ENCODE assay signal across 9 mouse cellular contexts in genomic region chr13:54113819-54114550, GRCm38 (mm10). TPM values are rescaled to one million over a fixed set of nuclear protein-coding genes. Genes with fewer than 3 reads are reported as not detected.
DNase-seq lines count a peak whose midpoint lies in the region; ATAC-seq and TF ChIP-seq lines count a peak whose summit lies in the region.
"Had no signal": no experiment of that assay in that cellular context is flagged by ENCODE, and none has a peak within 500 bp of the region (broad histone marks: within the 10 kb centered on the region; RNA-seq: fewer than 3 reads in every experiment).

No protein-coding gene starts in this region.

- TF ChIP-seq EP300 in stomach, postnatal 0 days (optimal IDR thresholded peaks at IDR 0.05): no peak

- ATAC-seq in neural tube, embryonic 13.5 days (ENCODE audit: low read depth): peak; percentile 82; the same call in 1 of the 2 replicates
- peak; percentile 63; the same call in 1 of the 2 replicates for ATAC-seq in stomach, postnatal 0 days (ENCODE audit: low FRiP score, low TSS enrichment)

- 59% methylated on average over 11 of the region's 11 CpGs for WGBS in limb, embryonic 10.5 days
- WGBS in neural tube, embryonic 13.5 days: 58% methylated on average over 11 of the region's 11 CpGs
- 54% methylated on average over 11 of the region's 11 CpGs for WGBS in stomach, postnatal 0 days

- peaks cover 6% of the 10 kb centered on the region; the same call in 1 of the 2 replicates for H3K27me3 ChIP-seq in limb, embryonic 10.5 days (ENCODE audit: low read depth, poor library complexity, severe bottlenecking)
- H3K27me3 ChIP-seq in neural tube, embryonic 13.5 days: no peaks in the 10 kb centered on the region
- no peaks in the 10 kb centered on the region for H3K27me3 ChIP-seq in stomach, postnatal 0 days (ENCODE audit: control insufficient read depth, insufficient read depth, low read length)
- H3K27me3 ChIP-seq: embryonic facial prominence, embryonic 15.5 days had no signal

- no peaks in the 10 kb centered on the region for H3K4me1 ChIP-seq in limb, embryonic 10.5 days
- peaks cover 5% of the 10 kb centered on the region; the same call in 1 of the 2 replicates for H3K4me1 ChIP-seq in neural tube, embryonic 13.5 days (replicated peaks)
- no peaks in the 10 kb centered on the region for H3K4me1 ChIP-seq in stomach, postnatal 0 days (replicated peaks; ENCODE audit: control insufficient read depth, insufficient read depth)
- H3K4me1 ChIP-seq: embryonic facial prominence, embryonic 15.5 days had no signal

- no peak overlapping the region for H3K27ac ChIP-seq in limb, embryonic 10.5 days
- H3K27ac ChIP-seq in neural tube, embryonic 13.5 days (replicated peaks): no peak overlapping the region
- H3K27ac ChIP-seq in stomach, postnatal 0 days (replicated peaks): no peak overlapping the region
- H3K27ac ChIP-seq: embryonic facial prominence, embryonic 15.5 days had no signal

- H3K9ac ChIP-seq in neural tube, embryonic 13.5 days: no peak overlapping the region
- no peak overlapping the region for H3K9ac ChIP-seq in stomach, postnatal 0 days (ENCODE audit: low read length)
- H3K9ac ChIP-seq: embryonic facial prominence, embryonic 15.5 days had no signal

- TF ChIP-seq CTCF in stomach, postnatal 0 days (IDR thresholded peaks at IDR 0.05; ENCODE audit: low read depth): peak; percentile 96

- no peak overlapping the region for H3K4me2 ChIP-seq in neural tube, embryonic 13.5 days
- H3K4me2 ChIP-seq in stomach, postnatal 0 days (replicated peaks; ENCODE audit: low read depth): no peak overlapping the region
- H3K4me2 ChIP-seq: embryonic facial prominence, embryonic 15.5 days had no signal

- peak; percentile 11 for DNase-seq in 3134 (ENCODE audit: extremely low read depth, insufficient read length, low spot score)
- DNase-seq in T-cell, adult 2 months (ENCODE audit: low spot score): peak; percentile 47
- DNase-seq in cerebellum, postnatal 14 days: peak; percentile 92 to 93
- DNase-seq in gastrocnemius, adult 18-20 months (ENCODE audit: low spot score): peak; percentile 81
- peak; percentile 65 for DNase-seq in kidney, adult 18-20 months
- DNase-seq in limb, embryonic 10.5 days (ENCODE audit: low spot score): peak; percentile 69
- DNase-seq in stomach, postnatal 0 days (ENCODE audit: low spot score): peak; percentile 76

- H3K4me3 ChIP-seq in limb, embryonic 10.5 days: no peak overlapping the region
- H3K4me3 ChIP-seq in neural tube, embryonic 13.5 days: no peak overlapping the region
- H3K4me3 ChIP-seq in stomach, postnatal 0 days (ENCODE audit: low read depth, low read length): no peak overlapping the region
- H3K4me3 ChIP-seq: embryonic facial prominence, embryonic 15.5 days had no signal

- H3K36me3 ChIP-seq in limb, embryonic 10.5 days: no peaks in the 10 kb centered on the region
- no peaks in the 10 kb centered on the region for H3K36me3 ChIP-seq in neural tube, embryonic 13.5 days
- no peaks in the 10 kb centered on the region for H3K36me3 ChIP-seq in stomach, postnatal 0 days (ENCODE audit: control insufficient read depth, insufficient read depth, low read length)
- H3K36me3 ChIP-seq: embryonic facial prominence, embryonic 15.5 days had no signal

- no peaks in the 10 kb centered on the region for H3K9me3 ChIP-seq in limb, embryonic 10.5 days (replicated peaks)
- peaks cover 7% of the 10 kb centered on the region; the same call in 1 of the 2 replicates for H3K9me3 ChIP-seq in neural tube, embryonic 13.5 days
- H3K9me3 ChIP-seq in stomach, postnatal 0 days (ENCODE audit: control insufficient read depth, low read length): no peaks in the 10 kb centered on the region
- H3K9me3 ChIP-seq: embryonic facial prominence, embryonic 15.5 days had no signal

RNA-seq across cellular contexts. Expression of gene Sfxn1, which starts 42.3 kb away (rescaled TPM):
- 1 to 10 TPM; 1.4 to 1.6 TPM for total RNA-seq in gastrocnemius, adult 18-20 months (2021)
- 69.7 and 85.7 TPM in 2 replicates for polyA plus RNA-seq in limb, embryonic 10.5 days (2016; fragmentation: Nextera tagmentation; extraction: Ambion mirVana)
- polyA plus RNA-seq in neural tube, embryonic 13.5 days (2015; fragmentation: Nextera tagmentation; extraction: Ambion mirVana): 67.3 and 68.2 TPM in 2 replicates
- 34.5 TPM in 2 replicates for polyA plus RNA-seq in stomach, postnatal 0 days (2015; fragmentation: Nextera tagmentation; extraction: Ambion mirVana)

RNA-seq across cellular contexts. Expression of gene Drd1, which starts 58.5 kb away (rescaled TPM):
- total RNA-seq in gastrocnemius, adult 18-20 months (2021): under 1 TPM; 0.07 to 0.48 TPM
- polyA plus RNA-seq in limb, embryonic 10.5 days (2016; fragmentation: Nextera tagmentation; extraction: Ambion mirVana): not detected in 2 replicates
- 0.48 and 0.66 TPM in 2 replicates for polyA plus RNA-seq in neural tube, embryonic 13.5 days (2015; fragmentation: Nextera tagmentation; extraction: Ambion mirVana)
- polyA plus RNA-seq in stomach, postnatal 0 days (2015; fragmentation: Nextera tagmentation; extraction: Ambion mirVana): 0.11 and 0.21 TPM in 2 replicates

Comparison
In these comparisons a context has a peak if more than half of its experiments do, and no peak if none do; other contexts are left out.
1. DNase-seq: peak in every context shown above with its lines; median percentile 92 in cerebellum, postnatal 14 days; 81 in gastrocnemius, adult 18-20 months; 76 in stomach, postnatal 0 days; 69 in limb, embryonic 10.5 days; 65 in kidney, adult 18-20 months; 47 in T-cell, adult 2 months; 11 in 3134.